Mouse (Mus musculus) heart, adult 10 weeks (tissue): ENCODE results near the gene Neb. TPM values are rescaled to one million over a fixed set of nuclear protein-coding genes. Genes with fewer than 3 reads are reported as not detected.

Experiments
- polyA plus RNA-seq: library from polyadenylated mRNA; stranded (reverse); fragments of 350-450 nt; fragmentation: Illumina TruSeq; extraction: RNeasy Lipid Tissue Mini Kit (QIAGEN cat#74804); gene quantifications from one replicate; pipeline ENCODE4 v1.2.3, GENCODE M21; 2014; ENCODE audit warnings: low read depth, low replicate concordance

The Neb gene
- 5.4 TPM for polyA plus RNA-seq

DNA sequence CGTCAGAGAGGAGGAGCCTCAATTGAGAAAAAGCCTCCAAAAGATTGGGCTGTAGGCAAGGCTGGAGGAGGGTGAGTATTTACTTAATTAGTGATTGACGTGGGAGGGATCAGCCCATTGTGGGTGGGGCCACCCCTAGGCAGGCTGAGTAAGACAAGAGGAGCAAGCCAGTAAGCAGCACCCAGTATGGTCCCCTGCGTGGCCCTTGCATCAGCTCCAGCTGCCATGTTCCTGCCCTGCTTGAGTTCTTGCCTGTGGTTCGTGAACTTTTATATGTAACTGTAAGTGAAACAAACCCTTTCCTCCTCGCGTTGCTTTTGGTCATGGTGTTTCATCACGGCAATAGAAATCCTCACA lies at the start of gene Neb:
Gene Neb, minus strand, starts transcription at position 27 of the 357 bp plus-strand sequence.

GRCm38 (mm10) chr2:52424747-52425522 lies 46.7 kb upstream of the Neb start, which contains the start of gene Arl5a:
Gene Arl5a, minus strand, starts transcription at chr2:52424901.

Other genes starting within 250 kb of the Neb start
- 31.1 TPM for gene Arl5a, start 46.4 kb upstream of the Neb start, polyA plus RNA-seq